Mouse (Mus musculus) G1E (cell line): ENCODE results near the gene Stard3. TPM values are rescaled to one million over a fixed set of nuclear protein-coding genes. Genes with fewer than 3 reads are reported as not detected.

Experiments used
- ATAC-seq: 2 replicates; pipeline ENCODE4 v1.8.0; 2016; ENCODE audit warnings: mild to moderate bottlenecking; ENCODE audit not compliant: insufficient number of reproducible peaks, poor library complexity, low FRiP score, severe bottlenecking; ENCODE audit errors: extremely low read depth
- DNase-seq: peaks from one replicate; pipeline ENCODE4 v3.0.0; 2012; ENCODE audit warnings: low spot score
- H3K27me3 ChIP-seq: 2 replicates; pipeline ENCODE4 v1.6.1; 2012; ENCODE audit warnings: mild to moderate bottlenecking, low read length, inconsistent platforms; ENCODE audit not compliant: insufficient read depth
- H3K36me3 ChIP-seq: replicated peaks from 2 replicates; pipeline ENCODE3; 2012; ENCODE audit warnings: mild to moderate bottlenecking, inconsistent platforms
- H3K4me1 ChIP-seq: 2 replicates; pipeline ENCODE4 v1.6.1; 2012; ENCODE audit warnings: low read depth, low read length, inconsistent platforms, mixed read lengths; ENCODE audit not compliant: insufficient read depth
- H3K4me3 ChIP-seq: 2 replicates; pipeline ENCODE4 v1.5.1; 2012; ENCODE audit warnings: low read depth, mild to moderate bottlenecking, inconsistent platforms, low read length, moderate library complexity, mixed read lengths
- H3K9me3 ChIP-seq: replicated peaks from 2 replicates; pipeline ENCODE4 v1.6.1; 2012; ENCODE audit warnings: inconsistent platforms
- CTCF ChIP-seq: IDR thresholded peaks from 2 replicates; pipeline ENCODE4 v1.5.1; 2012; ENCODE audit warnings: low read depth, low read length, inconsistent platforms, mixed read lengths
- GATA1 ChIP-seq: IDR thresholded peaks from 2 replicates; pipeline ENCODE4 v1.6.1; 2012; ENCODE audit warnings: borderline replicate concordance, low read length, inconsistent platforms, mixed read lengths
- GATA2 ChIP-seq: IDR thresholded peaks from 2 replicates; pipeline ENCODE4 v1.6.1; 2012; ENCODE audit warnings: low read depth, low read length, inconsistent platforms, borderline replicate concordance
- POLR2AphosphoS5 ChIP-seq: IDR thresholded peaks from 2 replicates; pipeline ENCODE4 v1.6.1; 2012; ENCODE audit warnings: low read depth, low read length, inconsistent platforms; ENCODE audit not compliant: insufficient replicate concordance
- TAL1 ChIP-seq: conservative IDR thresholded peaks from 2 replicates; pipeline ENCODE4 v1.6.1; 2012; ENCODE audit warnings: low read depth, low read length, inconsistent platforms, mixed read lengths
- polyA plus RNA-seq: library from polyadenylated mRNA; stranded (reverse); fragments of >175 nt; gene quantifications from 2 replicates; pipeline ENCODE4 v1.2.3, GENCODE M21; 2012
- total RNA-seq, 2 experiments: library from RNA; stranded (forward) in 1 of 2; stranded (reverse) in 1 of 2; fragments of 200-1000 nt in 1 of 2; fragments of >200 nt in 1 of 2; fragmentation: Nextera tagmentation in 1 of 2; gene quantifications; 2 replicates each; pipeline ENCODE4 v1.2.3; 2014 to 2017

The Stard3 gene
- total and polyA plus RNA-seq, 3 experiments, result 10.9 to 22.9 (median 18.5) TPM

- ATAC-seq, result no peak
- no peaks in the 10 kb centered on the region for H3K4me1 ChIP-seq
- H3K36me3 ChIP-seq, result no peaks in the 10 kb centered on the region
- no peak for TF ChIP-seq CTCF
- H3K4me3 ChIP-seq, result no peak overlapping the region
- peaks cover 21% of the 10 kb centered on the region for H3K9me3 ChIP-seq
- H3K27me3 ChIP-seq, result peaks cover 49% of the 10 kb centered on the region
- no peak for DNase-seq
These were observed 29.6 kb upstream of the Stard3 start for GRCm38 (mm10) chr11:98328371-98329069.

- peaks cover 21% of the 10 kb centered on the region for H3K9me3 ChIP-seq
- no peak for ATAC-seq
- peaks cover 47% of the 10 kb centered on the region for H3K27me3 ChIP-seq
- no peak within 1 kb of the TSS for H3K4me3 ChIP-seq
- TF ChIP-seq TAL1, result no peak
- TF ChIP-seq CTCF, result no peak
- no peak for TF ChIP-seq GATA2
- TF ChIP-seq POLR2AphosphoS5, result no peak
- TF ChIP-seq GATA1, result no peak
- no peaks in the 10 kb centered on the region for H3K36me3 ChIP-seq
- no peak for DNase-seq
- peaks cover 4% of the 10 kb centered on the region; the same call in 1 of the 2 replicates for H3K4me1 ChIP-seq
These were observed 28.8 kb upstream of the Stard3 start, which contains the start of gene Neurod2 for GRCm38 (mm10) chr11:98329081-98329959. Neurod2 (minus strand) TSS chr11:98329648.

GRCm38 (mm10) chr11:98329960-98330744 lies 28.0 kb upstream of the Stard3 start:
- Histone ChIP-seq H3K36me3 (no peaks in the 10 kb centered on the region), H3K4me3 (no peak overlapping the region), H3K27me3 (peaks cover 55% of the 10 kb centered on the region), H3K9me3 (peaks cover 21% of the 10 kb centered on the region), H3K4me1 (peaks cover 10% of the 10 kb centered on the region)
- DNase-seq (no peak), ATAC-seq (no peak)
- no peak for TF ChIP-seq GATA2
- TF ChIP-seq TAL1, result no peak
- no peak for TF ChIP-seq GATA1
- TF ChIP-seq POLR2AphosphoS5, result no peak
- TF ChIP-seq CTCF, result no peak

- no peaks in the 10 kb centered on the region for H3K36me3 ChIP-seq
- DNase-seq (no peak), ATAC-seq (no peak)
- H3K4me3 ChIP-seq, result no peak overlapping the region
- peaks cover 16% of the 10 kb centered on the region for H3K4me1 ChIP-seq
- TF ChIP-seq CTCF (no peak), POLR2AphosphoS5 (no peak), GATA2 (no peak), TAL1 (no peak), GATA1 (no peak)
- peaks cover 21% of the 10 kb centered on the region for H3K9me3 ChIP-seq
- H3K27me3 ChIP-seq, result peaks cover 54% of the 10 kb centered on the region
These were observed 27.4 kb upstream of the Stard3 start for GRCm38 (mm10) chr11:98330745-98331204.

GRCm38 (mm10) chr11:98331401-98331800 lies 26.8 kb upstream of the Stard3 start:
- Histone ChIP-seq H3K9me3 (peaks cover 21% of the 10 kb centered on the region), H3K4me3 (no peak overlapping the region), H3K27me3 (peaks cover 60% of the 10 kb centered on the region), H3K36me3 (no peaks in the 10 kb centered on the region), H3K4me1 (peaks cover 16% of the 10 kb centered on the region)
- TF ChIP-seq GATA1 (no peak), POLR2AphosphoS5 (no peak), GATA2 (no peak), CTCF (no peak), TAL1 (no peak)
- DNase-seq (no peak), ATAC-seq (no peak)
